Mouse (Mus musculus) limb, embryonic 11.5 days (tissue): Measurements from ENCODE around the gene Mapk8ip3. TPM values are rescaled to one million over a fixed set of nuclear protein-coding genes. Genes with fewer than 3 reads are reported as not detected.

Experiments used
- ATAC-seq: fragments of 200-750 bp; cut with Nextera tagmentation; 2 replicates; pipeline ENCODE4 v1.8.0; 2017; ENCODE audit warnings: low read depth; ENCODE audit not compliant: insufficient number of reproducible peaks, low FRiP score, low TSS enrichment
- DNase-seq: peaks from one replicate; pipeline ENCODE4 v3.0.0-alpha.2; 2015; ENCODE audit warnings: low spot score
- H3K27ac ChIP-seq: fragments of 300-500 bp; sonication (generic); replicated peaks from 2 replicates; pipeline ENCODE4 v1.5.1; 2014; ENCODE audit warnings: low read depth, mild to moderate bottlenecking, low read length
- H3K27me3 ChIP-seq: fragments of 300-500 bp; sonication (generic); 2 replicates; pipeline ENCODE4 v1.6.1; 2014; ENCODE audit warnings: mild to moderate bottlenecking, low read length, mixed read lengths; ENCODE audit not compliant: control insufficient read depth, insufficient read depth
- H3K36me3 ChIP-seq: fragments of 300-500 bp; sonication (generic); 2 replicates; pipeline ENCODE4 v1.6.1; 2014; ENCODE audit warnings: mild to moderate bottlenecking, low read length, moderate library complexity, mixed read lengths; ENCODE audit not compliant: control insufficient read depth, insufficient read depth
- H3K4me1 ChIP-seq: fragments of 300-500 bp; sonication (generic); 2 replicates; pipeline ENCODE4 v1.6.1; 2014; ENCODE audit warnings: low read length, mixed read lengths; ENCODE audit not compliant: control insufficient read depth, insufficient read depth
- H3K4me2 ChIP-seq: fragments of 300-500 bp; sonication (generic); 2 replicates; pipeline ENCODE4 v1.6.1; 2014; ENCODE audit warnings: low read depth, mild to moderate bottlenecking, moderate library complexity; ENCODE audit not compliant: severe bottlenecking
- H3K4me3 ChIP-seq: fragments of 300-500 bp; sonication (generic); 2 replicates; pipeline ENCODE4 v1.5.1; 2014; ENCODE audit warnings: low read depth, low read length
- H3K9ac ChIP-seq: fragments of 300-500 bp; sonication (generic); 2 replicates; pipeline ENCODE4 v1.6.1; 2014; ENCODE audit warnings: mild to moderate bottlenecking, low read length
- H3K9me3 ChIP-seq: fragments of 300-500 bp; sonication (generic); 2 replicates; pipeline ENCODE4 v1.6.1; 2016; ENCODE audit warnings: low read length; ENCODE audit not compliant: control insufficient read depth
- WGBS: fragments of 180-500 bp; shearing (Covaris S2); extraction: QIAGEN DNeasy Blood & Tissue Kit; methylation state at CpG from one replicate; pipeline ENCODE4 v1.1.7; 2014; 5-methylcytosine and 5-hydroxymethylcytosine counted together
- polyA plus RNA-seq: library from polyadenylated mRNA; unstranded; fragments of >200 nt; fragmentation: Nextera tagmentation; extraction: Ambion mirVana; gene quantifications from 2 replicates; pipeline ENCODE4 v1.2.1, GENCODE M21; 2014

Gene Mapk8ip3
- polyA plus RNA-seq, 1 experiment from 2014 or later: 31.0 TPM

GRCm38 (mm10) chr17:24923246-24923645, 13.5 kb downstream of the Mapk8ip3 start:
- no peaks in the 10 kb centered on the region for H3K27me3 ChIP-seq
- ATAC-seq (no peak), DNase-seq (no peak)
- no peak overlapping the region for H3K9ac ChIP-seq
- H3K27ac ChIP-seq: no peak overlapping the region
- peaks cover 31% of the 10 kb centered on the region for H3K36me3 ChIP-seq
- H3K4me1 ChIP-seq: no peaks in the 10 kb centered on the region
- WGBS: 90% methylated on average over 1 of the region's 1 CpGs
- H3K4me3 ChIP-seq: no peak overlapping the region
- H3K9me3 ChIP-seq: no peaks in the 10 kb centered on the region
- no peak overlapping the region for H3K4me2 ChIP-seq

- DNase-seq (no peak), ATAC-seq (no peak)
- Histone ChIP-seq H3K4me2 (no peak overlapping the region), H3K27ac (no peak overlapping the region), H3K4me1 (no peaks in the 10 kb centered on the region), H3K9me3 (no peaks in the 10 kb centered on the region), H3K9ac (no peak overlapping the region), H3K4me3 (no peak overlapping the region), H3K27me3 (no peaks in the 10 kb centered on the region), H3K36me3 (peaks cover 25% of the 10 kb centered on the region; the same call in 1 of the 2 replicates)
Measured at GRCm38 (mm10) chr17:24913984-24914383, 22.8 kb downstream of the Mapk8ip3 start.

DNA sequence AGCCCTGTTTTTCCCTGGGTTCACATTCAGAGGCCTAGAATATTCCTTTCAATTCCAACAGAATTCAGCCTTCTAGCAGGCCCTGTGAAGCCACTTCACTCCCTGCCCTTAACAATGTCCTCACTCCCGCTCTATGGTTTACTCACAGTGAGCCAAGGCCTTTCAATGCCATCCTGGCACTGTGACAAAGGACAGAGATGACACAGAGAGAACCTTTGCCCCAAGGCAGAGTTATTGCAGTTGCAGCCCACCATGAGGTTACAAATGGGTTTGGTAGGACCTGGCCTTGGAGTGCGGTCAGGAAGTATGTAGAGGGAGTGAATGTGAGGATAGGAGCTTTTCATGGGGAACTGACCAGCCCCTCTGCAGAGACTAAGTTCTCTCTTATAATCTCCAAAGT, 29.2 kb downstream of the Mapk8ip3 start:
- H3K4me3 ChIP-seq: no peak overlapping the region
- no peak overlapping the region for H3K27ac ChIP-seq
- H3K4me1 ChIP-seq: no peaks in the 10 kb centered on the region
- H3K4me2 ChIP-seq: no peak overlapping the region
- DNase-seq (no peak), ATAC-seq (no peak)
- H3K9ac ChIP-seq: no peak overlapping the region
- H3K27me3 ChIP-seq: no peaks in the 10 kb centered on the region
- peaks cover 25% of the 10 kb centered on the region for H3K36me3 ChIP-seq
- no peaks in the 10 kb centered on the region for H3K9me3 ChIP-seq
- 97% methylated on average over 2 of the region's 2 CpGs for WGBS

GRCm38 (mm10) chr17:24903767-24904166, 33.0 kb downstream of the Mapk8ip3 start:
- no peak overlapping the region for H3K27ac ChIP-seq
- no peak overlapping the region for H3K4me2 ChIP-seq
- H3K4me3 ChIP-seq: no peak overlapping the region
- H3K9me3 ChIP-seq: no peaks in the 10 kb centered on the region
- ATAC-seq (no peak), DNase-seq (no peak)
- H3K27me3 ChIP-seq: no peaks in the 10 kb centered on the region
- H3K4me1 ChIP-seq: no peaks in the 10 kb centered on the region; the same call in 1 of the 2 replicates
- H3K36me3 ChIP-seq: peaks cover 43% of the 10 kb centered on the region
- WGBS: 87% methylated on average over 9 of the region's 9 CpGs
- H3K9ac ChIP-seq: no peak overlapping the region

GRCm38 (mm10) chr17:24902671-24903474, 33.9 kb downstream of the Mapk8ip3 start:
- Histone ChIP-seq H3K36me3 (peaks cover 47% of the 10 kb centered on the region), H3K9me3 (no peaks in the 10 kb centered on the region), H3K27ac (no peak overlapping the region), H3K4me1 (no peaks in the 10 kb centered on the region; the same call in 1 of the 2 replicates), H3K27me3 (no peaks in the 10 kb centered on the region), H3K4me2 (no peak overlapping the region), H3K9ac (no peak overlapping the region), H3K4me3 (no peak overlapping the region)
- WGBS: 68% methylated on average over 9 of the region's 9 CpGs
- DNase-seq: no peak
- no peak for ATAC-seq

DNA sequence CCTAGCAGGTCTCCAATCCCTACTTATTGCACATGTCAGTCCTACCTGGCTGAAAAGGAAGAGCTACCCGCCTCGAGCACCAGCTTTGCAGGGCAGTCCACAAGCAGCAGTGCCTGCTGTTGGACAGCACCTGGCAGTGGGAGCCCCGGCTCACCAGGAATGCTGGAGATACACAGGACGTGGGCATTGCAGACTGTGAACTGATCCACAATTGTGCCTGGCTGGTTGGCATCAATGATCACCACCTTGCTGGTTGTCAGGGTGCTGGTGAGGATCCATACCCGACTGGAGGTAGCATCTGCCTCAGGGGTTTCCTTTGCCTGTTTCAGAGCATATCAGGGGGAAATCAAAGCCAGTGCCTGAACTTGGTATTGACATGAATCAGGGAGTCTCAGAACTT, 34.7 kb downstream of the Mapk8ip3 start:
- Histone ChIP-seq H3K9me3 (no peaks in the 10 kb centered on the region), H3K4me3 (no peak overlapping the region), H3K9ac (no peak overlapping the region), H3K4me2 (no peak overlapping the region), H3K27me3 (no peaks in the 10 kb centered on the region), H3K27ac (no peak overlapping the region), H3K4me1 (peaks cover 3% of the 10 kb centered on the region; the same call in 1 of the 2 replicates), H3K36me3 (peaks cover 51% of the 10 kb centered on the region)
- WGBS: 86% methylated on average over 5 of the region's 5 CpGs
- ATAC-seq: no peak
- DNase-seq: no peak

DNA sequence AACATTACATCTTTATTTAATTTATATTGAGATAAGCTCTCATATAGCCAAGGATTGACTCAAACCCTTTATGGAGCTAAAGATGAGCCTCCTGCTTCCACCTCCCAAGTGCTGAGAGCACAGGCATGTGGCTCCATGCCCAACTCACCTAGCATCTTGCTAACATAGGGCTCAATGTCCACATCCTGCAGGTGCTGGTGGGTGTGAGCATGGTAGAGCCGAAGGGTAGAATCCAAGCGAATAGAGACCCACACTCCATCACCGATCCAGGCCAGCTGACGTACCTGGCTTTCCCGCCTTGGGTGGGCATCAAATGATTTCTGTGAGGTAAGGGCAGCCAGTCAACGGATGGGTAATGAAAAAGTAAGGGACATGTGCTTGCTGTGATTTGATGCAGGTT, 36.8 kb downstream of the Mapk8ip3 start:
- Histone ChIP-seq H3K9ac (no peak overlapping the region), H3K27ac (no peak overlapping the region), H3K36me3 (peaks cover 48% of the 10 kb centered on the region), H3K4me1 (peaks cover 17% of the 10 kb centered on the region), H3K4me2 (no peak overlapping the region), H3K4me3 (no peak overlapping the region), H3K27me3 (no peaks in the 10 kb centered on the region), H3K9me3 (no peaks in the 10 kb centered on the region)
- WGBS: 94% methylated on average over 6 of the region's 6 CpGs
- DNase-seq: no peak
- no peak for ATAC-seq

- no peak overlapping the region for H3K4me2 ChIP-seq
- no peak overlapping the region for H3K4me3 ChIP-seq
- peaks cover 20% of the 10 kb centered on the region for H3K4me1 ChIP-seq
- no peaks in the 10 kb centered on the region for H3K9me3 ChIP-seq
- no peak for ATAC-seq
- WGBS: 89% methylated on average over 5 of the region's 5 CpGs
- DNase-seq: no peak
- H3K27ac ChIP-seq: no peak overlapping the region
- peaks cover 42% of the 10 kb centered on the region for H3K36me3 ChIP-seq
- H3K27me3 ChIP-seq: no peaks in the 10 kb centered on the region
- no peak overlapping the region for H3K9ac ChIP-seq
Measured at GRCm38 (mm10) chr17:24899153-24899552, 37.6 kb downstream of the Mapk8ip3 start.
